Mouse (Mus musculus) myocyte (in vitro differentiated cells): ENCODE measurements at regions not wholly inside any gene's neighbourhood (a gene's known extent, or its start where the extent isn't known, plus 50 kb on each side); places are given as distances from the start of the nearest gene placed in this dataset.
A peak's percentile ranks its signal among the peaks of the same experiment; 100 is the strongest.

Source experiments
- H3K27me3 ChIP-seq: one replicate; pipeline ENCODE4 v1.6.1; 2011; ENCODE audit not compliant: control insufficient read depth, insufficient read depth, insufficient read length
- H3K36me3 ChIP-seq: one replicate; pipeline ENCODE4 v1.6.1; 2011; ENCODE audit not compliant: control insufficient read depth, insufficient read depth
- H3K4me2 ChIP-seq: one replicate; pipeline ENCODE4 v1.6.1; 2011; ENCODE audit warnings: low read depth, control low read depth
- H3K4me3 ChIP-seq: one replicate; pipeline ENCODE4 v1.5.1; 2011; ENCODE audit warnings: mild to moderate bottlenecking, control low read depth, moderate library complexity
- H3K79me2 ChIP-seq: one replicate; pipeline ENCODE4 v1.6.1; 2011; ENCODE audit not compliant: control insufficient read depth, insufficient read depth
- H3ac ChIP-seq: one replicate; pipeline ENCODE4 v1.6.1; 2011; ENCODE audit not compliant: control insufficient read depth, insufficient read length
- CEBPB ChIP-seq: IDR thresholded peaks from 2 replicates; pipeline ENCODE4 v1.6.1; 2011; ENCODE audit warnings: mild to moderate bottlenecking, moderate library complexity; ENCODE audit not compliant: poor library complexity, insufficient read depth, severe bottlenecking
- E2F4 ChIP-seq: IDR thresholded peaks from one replicate; pipeline ENCODE4 v1.6.1; 2011; ENCODE audit warnings: mild to moderate bottlenecking, control low read depth, moderate library complexity; ENCODE audit not compliant: insufficient read depth
- MAX ChIP-seq: IDR thresholded peaks from one replicate; pipeline ENCODE4 v1.6.1; 2011; ENCODE audit warnings: low read depth, mild to moderate bottlenecking, control low read depth
- MYOD1 ChIP-seq, 3 experiments: IDR thresholded peaks; one replicate each; pipeline ENCODE4 v1.6.1; 2011; ENCODE audit warnings: control low read depth in 2 of 3, low read depth in 2 of 3, mild to moderate bottlenecking in 2 of 3, moderate library complexity in 1 of 3; ENCODE audit not compliant: insufficient read length in 2 of 3, control insufficient read depth in 1 of 3
- MYOG ChIP-seq, 3 experiments: IDR thresholded peaks; one replicate each; pipeline ENCODE4 v1.6.1; 2011; ENCODE audit warnings: control low read depth in 2 of 3, low read depth in 2 of 3, mild to moderate bottlenecking in 2 of 3; ENCODE audit not compliant: insufficient read length in 2 of 3, control insufficient read depth in 1 of 3, insufficient read depth in 1 of 3
- POLR2A ChIP-seq: IDR thresholded peaks from one replicate; pipeline ENCODE4 v1.6.1; 2011; ENCODE audit warnings: low read depth, mild to moderate bottlenecking, control low read depth, moderate library complexity; ENCODE audit not compliant: insufficient read length
- POLR2AphosphoS2 ChIP-seq: IDR thresholded peaks from one replicate; pipeline ENCODE4 v1.6.1; 2011; ENCODE audit warnings: low read depth, control low read depth; ENCODE audit not compliant: insufficient read length
- REST ChIP-seq: IDR thresholded peaks from one replicate; pipeline ENCODE4 v1.6.1; 2011; ENCODE audit warnings: mild to moderate bottlenecking, control low read depth, moderate library complexity; ENCODE audit not compliant: insufficient read depth, insufficient read length
- SRF ChIP-seq: IDR thresholded peaks from one replicate; pipeline ENCODE4 v1.6.1; 2011; ENCODE audit warnings: low read depth; ENCODE audit not compliant: control insufficient read depth, insufficient read length
- TCF12 ChIP-seq: IDR thresholded peaks from one replicate; pipeline ENCODE4 v1.6.1; 2011; ENCODE audit warnings: mild to moderate bottlenecking, control low read depth; ENCODE audit not compliant: poor library complexity, insufficient read depth, severe bottlenecking
- TCF3 ChIP-seq: IDR thresholded peaks from one replicate; pipeline ENCODE4 v1.6.1; 2011; ENCODE audit warnings: low read depth, control low read depth; ENCODE audit not compliant: insufficient read length
- USF1 ChIP-seq: IDR thresholded peaks from one replicate; pipeline ENCODE4 v1.6.1; 2011; ENCODE audit warnings: low read depth, mild to moderate bottlenecking, control low read depth, moderate library complexity

DNA sequence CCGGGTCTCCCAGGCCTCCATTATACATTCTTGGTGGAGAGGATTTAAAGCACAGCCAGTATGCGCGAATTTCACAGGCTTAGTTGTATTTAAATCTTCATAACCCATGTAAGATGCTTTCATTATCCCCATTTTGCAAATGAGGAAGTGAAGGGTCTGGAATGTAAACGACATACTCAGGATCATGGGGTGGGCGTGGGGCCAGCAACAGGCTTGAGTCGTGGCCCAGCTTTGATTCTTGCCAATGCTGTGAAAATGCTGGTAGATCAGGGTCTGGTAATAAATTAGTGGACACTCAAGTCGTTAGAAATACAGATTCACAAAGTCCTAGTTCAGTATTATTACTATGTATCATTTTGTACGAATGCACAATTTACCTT is 367.2 kb upstream of the Smim15 start:
- H3K36me3 ChIP-seq = no peaks in the 10 kb centered on the region
- H3K79me2 ChIP-seq = no peaks in the 10 kb centered on the region
- no peak overlapping the region for H3ac ChIP-seq
- no peak overlapping the region for H3K4me2 ChIP-seq
- no peak for TF ChIP-seq CEBPB
- no peak for TF ChIP-seq REST
- no peak for TF ChIP-seq SRF
- TF ChIP-seq MAX = no peak
- no peak for TF ChIP-seq TCF12
- no peak for TF ChIP-seq E2F4
- no peak for TF ChIP-seq TCF3
- H3K4me3 ChIP-seq = no peak overlapping the region
- no peaks in the 10 kb centered on the region for H3K27me3 ChIP-seq

- H3K27me3 ChIP-seq = no peaks in the 10 kb centered on the region
- no peak overlapping the region for H3ac ChIP-seq
- H3K4me3 ChIP-seq = no peak overlapping the region
- H3K4me2 ChIP-seq = no peak overlapping the region
- no peaks in the 10 kb centered on the region for H3K79me2 ChIP-seq
- TF ChIP-seq TCF3 (no peak), USF1 (no peak), TCF12 (no peak), POLR2AphosphoS2 (no peak), SRF (no peak), REST (no peak), MAX (no peak), CEBPB (no peak), POLR2A (no peak), MYOD1 (IDR thresholded peaks at IDR 0.05; ENCODE audit: control insufficient read depth in 1 of 3, insufficient read length in 2 of 3, low read depth in 2 of 3) (no peak), E2F4 (no peak), MYOG (IDR thresholded peaks at IDR 0.05; ENCODE audit: control insufficient read depth in 1 of 3, insufficient read depth in 1 of 3, insufficient read length in 2 of 3, low read depth in 2 of 3) (no peak)
- no peaks in the 10 kb centered on the region for H3K36me3 ChIP-seq
Measured at GRCm38 (mm10) chr13:107676310-107677090, 367.7 kb upstream of the Smim15 start.

DNA sequence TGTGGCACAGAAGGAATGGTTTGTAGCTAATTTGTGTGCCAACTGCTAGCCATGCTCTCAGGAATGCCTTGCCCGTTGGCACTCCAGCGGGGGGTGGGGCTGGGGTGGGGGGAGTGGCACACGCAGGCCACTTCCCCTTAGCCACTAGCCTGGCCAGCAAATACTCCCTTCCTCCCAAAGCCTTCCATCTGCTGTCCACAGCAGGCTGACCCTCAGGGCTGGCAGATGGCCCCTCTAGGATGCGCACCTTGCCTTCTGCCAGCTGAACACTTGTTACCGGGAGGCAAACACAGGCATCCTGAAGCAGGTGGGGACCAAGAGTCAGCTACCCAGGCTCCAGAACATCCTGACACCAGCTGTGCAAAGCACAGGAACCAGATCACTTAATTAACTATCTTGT is 372.1 kb upstream of the Smim15 start:
- H3K4me3 ChIP-seq = no peak overlapping the region
- no peak for TF ChIP-seq E2F4
- no peak for TF ChIP-seq USF1
- no peak for TF ChIP-seq CEBPB
- no peak for TF ChIP-seq TCF12
- no peak for TF ChIP-seq TCF3
- TF ChIP-seq MYOG (IDR thresholded peaks at IDR 0.05; ENCODE audit: control insufficient read depth in 1 of 3, insufficient read depth in 1 of 3, insufficient read length in 2 of 3, low read depth in 2 of 3) = no peak
- no peak for TF ChIP-seq REST
- TF ChIP-seq MYOD1 (IDR thresholded peaks at IDR 0.05; ENCODE audit: control insufficient read depth in 1 of 3, insufficient read length in 2 of 3, low read depth in 2 of 3) = no peak
- TF ChIP-seq POLR2AphosphoS2 = no peak
- no peak for TF ChIP-seq SRF
- TF ChIP-seq MAX = no peak
- no peak overlapping the region for H3ac ChIP-seq
- no peaks in the 10 kb centered on the region for H3K27me3 ChIP-seq
- H3K4me2 ChIP-seq = no peak overlapping the region
- no peaks in the 10 kb centered on the region for H3K36me3 ChIP-seq
- no peaks in the 10 kb centered on the region for H3K79me2 ChIP-seq

GRCm38 (mm10) chr13:107668509-107668908 is 375.7 kb upstream of the Smim15 start:
- Histone ChIP-seq H3K79me2 (no peaks in the 10 kb centered on the region), H3K4me2 (no peak overlapping the region), H3K36me3 (no peaks in the 10 kb centered on the region), H3K27me3 (no peaks in the 10 kb centered on the region), H3ac (no peak overlapping the region), H3K4me3 (no peak overlapping the region)
- no peak for TF ChIP-seq SRF
- TF ChIP-seq CEBPB = no peak
- TF ChIP-seq MYOD1 (IDR thresholded peaks at IDR 0.05; ENCODE audit: control insufficient read depth in 1 of 3, insufficient read length in 2 of 3, low read depth in 2 of 3) = peak in 2 of 3 experiments; percentile 53 to 68
- no peak for TF ChIP-seq USF1
- peak in 2 of 3 experiments; percentile 44 to 61 for TF ChIP-seq MYOG (IDR thresholded peaks at IDR 0.05; ENCODE audit: control insufficient read depth in 1 of 3, insufficient read depth in 1 of 3, insufficient read length in 2 of 3, low read depth in 2 of 3)

DNA sequence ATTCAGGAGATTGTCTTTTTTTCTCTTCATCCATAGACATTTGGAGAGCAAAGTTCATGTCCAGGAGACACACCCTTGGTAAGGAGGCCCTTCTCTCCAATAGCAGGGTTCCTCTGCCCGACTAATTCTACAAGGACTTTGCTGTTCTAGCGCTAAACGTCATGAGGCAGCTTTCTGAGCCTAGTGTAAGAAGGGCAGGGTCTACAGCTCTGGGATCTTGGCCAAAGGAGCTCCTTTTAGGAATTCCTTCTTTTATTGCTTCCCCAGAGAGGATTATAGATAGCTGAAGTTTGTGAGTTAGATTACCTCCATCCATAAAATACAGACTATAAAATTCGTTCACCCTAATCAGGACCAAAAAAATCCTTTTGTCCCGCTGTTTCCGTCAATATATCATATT is 378.5 kb upstream of the Smim15 start:
- no peak overlapping the region for H3K4me3 ChIP-seq

More for the DNA sequence above, 378.5 kb upstream of the Smim15 start:
- H3K27me3 ChIP-seq = no peaks in the 10 kb centered on the region
- no peaks in the 10 kb centered on the region for H3K36me3 ChIP-seq
- no peak overlapping the region for H3ac ChIP-seq
- TF ChIP-seq E2F4 (no peak), MYOD1 (IDR thresholded peaks at IDR 0.05; ENCODE audit: control insufficient read depth in 1 of 3, insufficient read length in 2 of 3, low read depth in 2 of 3) (no peak), CEBPB (no peak), POLR2A (no peak), TCF3 (no peak), TCF12 (no peak), SRF (no peak), MAX (no peak)
- no peak overlapping the region for H3K4me2 ChIP-seq
- no peaks in the 10 kb centered on the region for H3K79me2 ChIP-seq
